Mouse (Mus musculus): ENCODE measurements around the gene Magi2.

The Magi2 gene

DNA sequence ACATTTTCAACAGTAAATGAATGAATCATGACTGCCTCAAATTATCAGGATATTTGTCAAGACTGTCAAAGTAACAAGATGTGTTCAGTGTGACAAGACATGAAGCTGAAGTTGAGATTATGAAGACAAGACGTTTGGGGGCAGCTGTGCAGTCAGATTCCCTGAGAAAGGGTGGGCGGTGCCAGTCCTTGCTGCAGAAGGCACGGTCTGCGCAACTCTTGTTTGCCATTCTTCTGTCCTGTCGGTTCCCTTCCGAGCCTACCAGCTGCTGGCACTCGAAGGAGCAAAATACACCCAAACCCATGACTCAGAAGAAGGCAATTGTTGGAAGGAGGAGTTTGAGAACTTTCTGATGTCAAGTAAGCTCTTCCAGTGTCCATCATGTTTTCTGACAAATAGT, 852.1 kb downstream of the Magi2 start:
- no peak for DNase-seq (ENCODE audit: low read depth)

GRCm38 (mm10) chr5:20080605-20081309, 853.9 kb downstream of the Magi2 start:
- DNase-seq (ENCODE audit: low read depth), result peak; percentile 16

DNA sequence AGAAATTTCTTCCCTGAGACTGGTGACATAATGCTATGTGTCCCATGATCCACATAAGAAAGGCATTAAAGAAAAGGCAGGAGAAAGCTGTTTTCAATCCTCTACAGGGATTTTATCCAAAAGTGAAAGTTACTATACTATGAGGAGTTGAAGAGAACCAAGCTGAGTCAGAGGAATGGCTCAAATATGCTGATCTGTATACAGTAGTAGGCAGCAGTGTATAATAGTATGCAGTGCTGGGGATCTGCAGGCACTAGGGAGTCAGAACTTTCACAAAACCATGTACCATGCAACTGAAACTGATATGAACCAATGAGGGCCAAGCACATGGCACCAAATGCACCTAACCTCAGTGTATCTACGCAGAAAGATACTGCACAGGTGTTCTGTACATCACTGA, 855.5 kb downstream of the Magi2 start:
- no peak for DNase-seq (ENCODE audit: low read depth)

GRCm38 (mm10) chr5:20087083-20087482, 860.2 kb downstream of the Magi2 start:
- DNase-seq (ENCODE audit: low read depth), result no peak

DNA sequence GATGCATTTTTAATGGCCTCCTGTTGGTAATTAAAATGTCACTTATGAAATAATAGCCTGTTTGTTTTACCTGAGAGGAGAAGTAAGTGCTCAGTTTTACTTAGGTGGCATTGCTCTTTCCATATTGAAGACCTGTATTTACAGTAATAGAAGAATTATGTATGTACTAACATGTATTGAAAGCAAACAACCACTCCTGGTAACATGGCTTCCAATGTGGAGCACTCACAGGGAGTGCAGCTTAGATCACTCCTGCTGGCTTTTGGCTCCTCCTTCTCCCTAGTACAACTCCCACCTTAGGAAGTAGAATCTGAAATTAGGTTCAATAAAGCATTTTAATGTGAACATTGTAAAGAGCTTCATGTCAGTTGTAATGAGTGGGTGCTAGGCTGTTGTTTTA, 877.0 kb downstream of the Magi2 start:
- no peak for DNase-seq (ENCODE audit: low read depth)

- DNase-seq (ENCODE audit: low read depth), result no peak
These were observed 877.7 kb downstream of the Magi2 start for GRCm38 (mm10) chr5:20104496-20104895.

DNA sequence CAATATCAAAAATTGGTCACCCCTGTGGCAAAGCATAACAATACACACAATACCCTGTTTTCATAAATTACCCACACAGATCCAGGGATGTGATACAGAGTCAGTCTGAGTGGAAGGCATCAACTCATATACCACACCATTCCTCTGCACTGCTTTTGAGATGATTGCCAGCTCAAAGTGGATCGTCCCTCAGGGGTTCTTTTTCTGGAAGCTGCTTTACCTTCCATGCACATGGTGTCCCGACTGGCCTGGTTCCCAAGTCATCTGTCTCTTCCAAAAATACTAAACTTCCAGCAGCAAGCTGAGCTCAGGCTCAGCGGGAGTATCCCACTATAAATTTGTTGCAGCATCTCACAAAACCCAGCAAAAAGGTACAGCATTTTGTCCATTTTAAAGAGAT, 882.7 kb downstream of the Magi2 start:
- DNase-seq (ENCODE audit: low read depth), result no peak

DNA sequence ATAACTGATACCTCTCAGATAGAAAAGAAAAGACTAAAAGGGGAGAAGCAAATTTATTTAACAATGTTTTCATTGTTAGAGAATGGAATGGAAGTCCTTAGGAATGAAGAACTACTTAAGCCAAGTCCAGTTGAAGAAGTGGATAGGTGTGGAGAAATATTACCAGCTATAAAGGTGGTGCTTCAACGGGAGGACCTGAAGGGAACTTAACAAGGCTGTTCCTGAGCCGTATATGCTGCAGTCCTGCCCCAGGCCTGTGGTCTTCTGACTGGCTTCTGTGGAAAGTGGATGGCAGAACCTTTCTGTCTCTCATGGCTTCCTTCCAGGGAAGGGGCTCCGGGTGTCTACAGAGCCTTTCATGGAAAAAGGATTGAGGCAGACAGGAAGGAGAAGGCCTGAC, 890.3 kb downstream of the Magi2 start:
- no peak for DNase-seq (ENCODE audit: low read depth)

DNA sequence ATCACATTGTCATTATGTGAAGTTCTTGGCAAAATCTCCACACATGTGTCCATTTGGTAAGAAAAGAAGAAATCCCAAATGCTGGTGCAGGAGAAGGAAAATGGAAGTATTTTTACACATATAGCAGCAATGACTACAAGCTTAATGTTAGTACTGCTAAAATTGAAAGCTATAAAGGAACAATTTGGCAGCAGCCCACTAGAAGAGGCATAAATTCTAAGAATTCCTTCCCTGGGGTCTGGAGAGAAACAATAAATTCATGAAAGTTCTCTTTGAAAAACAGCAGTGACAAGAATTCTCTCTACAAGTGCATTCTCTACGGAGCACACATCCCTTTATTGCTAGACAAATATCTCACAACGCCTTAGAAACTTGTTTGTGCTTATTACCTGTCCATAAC, 913.4 kb downstream of the Magi2 start:
- DNase-seq (ENCODE audit: low read depth), result no peak

- no peak for DNase-seq (ENCODE audit: low read depth)
These were observed 914.0 kb downstream of the Magi2 start for GRCm38 (mm10) chr5:20140662-20141444.

- DNase-seq (ENCODE audit: low read depth), result no peak
These were observed 926.7 kb downstream of the Magi2 start for GRCm38 (mm10) chr5:20153359-20154125.

GRCm38 (mm10) chr5:20196765-20197164, 969.9 kb downstream of the Magi2 start:
- DNase-seq (ENCODE audit: low read depth), result no peak

- no peak for DNase-seq (ENCODE audit: low read depth)
These were observed 970.6 kb downstream of the Magi2 start for GRCm38 (mm10) chr5:20197395-20197794.

- no peak for DNase-seq (ENCODE audit: low read depth)
These were observed 974.5 kb downstream of the Magi2 start for GRCm38 (mm10) chr5:20201348-20201747.

DNA sequence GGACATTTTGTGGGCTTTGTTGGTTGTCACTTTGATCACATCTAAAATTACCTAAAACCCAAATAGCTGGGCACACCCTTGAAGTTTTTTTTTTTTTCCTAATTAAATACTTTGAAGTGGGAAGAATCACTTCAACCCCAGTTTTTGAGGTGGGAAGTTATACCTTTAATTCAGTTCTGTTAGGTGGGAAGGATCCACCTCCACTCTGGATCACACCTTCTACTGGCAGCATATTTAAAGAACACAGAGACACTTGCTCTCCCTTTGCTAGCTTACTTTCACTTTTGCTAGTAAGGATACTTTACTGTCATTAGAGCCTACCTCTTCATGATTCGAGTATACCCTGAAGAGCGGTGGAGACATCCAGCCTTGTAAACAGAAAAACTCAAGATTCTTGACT, 981.3 kb downstream of the Magi2 start:
- DNase-seq (ENCODE audit: low read depth), result no peak

DNA sequence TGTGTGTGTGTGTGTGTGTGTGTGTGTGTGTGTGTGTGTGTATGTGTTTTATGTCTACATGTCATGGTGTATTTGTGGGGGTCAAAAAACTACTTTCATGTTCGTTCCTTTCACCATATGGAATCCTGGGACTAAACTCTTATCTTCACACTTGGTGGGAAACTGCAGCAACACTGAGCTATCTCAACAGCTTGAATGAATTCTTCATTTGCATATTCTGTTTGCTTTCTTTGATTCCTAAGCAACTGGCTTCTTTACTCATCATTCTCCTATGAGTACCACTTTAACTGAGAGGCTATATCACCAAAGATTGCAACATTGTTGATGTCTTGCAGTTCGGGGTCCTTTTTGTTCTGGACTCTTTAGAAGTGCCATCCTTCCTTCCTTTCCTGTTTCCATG, 986.5 kb downstream of the Magi2 start:
- no peak for DNase-seq (ENCODE audit: low read depth)

GRCm38 (mm10) chr5:20226471-20227210, 999.8 kb downstream of the Magi2 start:
- no peak for DNase-seq (ENCODE audit: low read depth)

DNA sequence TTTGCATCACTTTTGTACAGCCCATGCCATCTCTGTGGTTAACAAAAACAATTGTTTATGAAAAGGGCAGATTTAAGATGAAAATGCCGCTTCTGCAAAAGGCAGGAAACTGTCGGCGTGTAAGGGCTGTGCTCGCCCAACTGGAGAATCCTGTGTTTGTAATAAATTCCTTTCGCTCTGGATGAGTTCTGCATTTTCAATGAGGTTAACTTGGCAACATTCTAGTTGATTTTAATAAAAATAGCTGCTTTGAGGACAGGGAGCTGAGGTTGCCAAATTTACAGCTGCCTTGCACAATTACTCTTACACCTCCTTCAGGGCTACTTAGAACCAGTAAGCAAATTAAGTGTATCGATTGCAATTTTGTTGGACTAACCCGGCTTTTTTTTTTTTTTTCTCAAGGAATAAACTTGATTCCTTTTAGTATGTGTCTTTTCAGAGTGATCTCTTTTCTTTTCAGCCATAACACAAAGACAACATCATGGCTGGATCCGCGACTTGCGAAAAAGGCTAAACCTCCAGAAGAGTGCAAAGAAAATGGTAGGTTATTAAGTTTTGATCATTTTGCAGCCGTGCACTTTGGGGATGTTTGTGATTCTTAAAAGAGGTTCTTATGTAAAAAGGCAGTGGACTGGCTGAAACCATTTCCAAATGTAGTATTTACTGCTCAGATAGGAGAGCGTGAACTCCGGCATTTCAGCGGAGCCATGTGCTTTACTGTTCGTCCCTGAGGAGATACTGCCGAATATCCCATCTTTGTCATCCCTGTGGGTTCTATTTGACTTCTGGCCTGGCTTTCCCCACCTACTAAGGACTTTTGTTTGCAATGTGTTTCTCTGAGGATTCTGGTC, 1001.3 kb downstream of the Magi2 start:
- no peak for DNase-seq (ENCODE audit: low read depth)

- no peak for DNase-seq (ENCODE audit: low read depth)
These were observed 1005.1 kb downstream of the Magi2 start for GRCm38 (mm10) chr5:20231908-20232307.

GRCm38 (mm10) chr5:20241523-20241922, 1014.7 kb downstream of the Magi2 start:
- DNase-seq (ENCODE audit: low read depth), result no peak

- DNase-seq (ENCODE audit: low read depth), result no peak
These were observed 1015.7 kb downstream of the Magi2 start for GRCm38 (mm10) chr5:20242496-20242895.

Measured in fibroblast of lung, adult 2 months (primary cell).